Mouse (Mus musculus): ENCODE measurements around the gene Dbr1.
"Not testable (repeated sequence)": the region's sequence is repeated elsewhere in the genome, so short reads cannot be mapped to it uniquely, and the experiment has no call there.

Gene Dbr1

DNA sequence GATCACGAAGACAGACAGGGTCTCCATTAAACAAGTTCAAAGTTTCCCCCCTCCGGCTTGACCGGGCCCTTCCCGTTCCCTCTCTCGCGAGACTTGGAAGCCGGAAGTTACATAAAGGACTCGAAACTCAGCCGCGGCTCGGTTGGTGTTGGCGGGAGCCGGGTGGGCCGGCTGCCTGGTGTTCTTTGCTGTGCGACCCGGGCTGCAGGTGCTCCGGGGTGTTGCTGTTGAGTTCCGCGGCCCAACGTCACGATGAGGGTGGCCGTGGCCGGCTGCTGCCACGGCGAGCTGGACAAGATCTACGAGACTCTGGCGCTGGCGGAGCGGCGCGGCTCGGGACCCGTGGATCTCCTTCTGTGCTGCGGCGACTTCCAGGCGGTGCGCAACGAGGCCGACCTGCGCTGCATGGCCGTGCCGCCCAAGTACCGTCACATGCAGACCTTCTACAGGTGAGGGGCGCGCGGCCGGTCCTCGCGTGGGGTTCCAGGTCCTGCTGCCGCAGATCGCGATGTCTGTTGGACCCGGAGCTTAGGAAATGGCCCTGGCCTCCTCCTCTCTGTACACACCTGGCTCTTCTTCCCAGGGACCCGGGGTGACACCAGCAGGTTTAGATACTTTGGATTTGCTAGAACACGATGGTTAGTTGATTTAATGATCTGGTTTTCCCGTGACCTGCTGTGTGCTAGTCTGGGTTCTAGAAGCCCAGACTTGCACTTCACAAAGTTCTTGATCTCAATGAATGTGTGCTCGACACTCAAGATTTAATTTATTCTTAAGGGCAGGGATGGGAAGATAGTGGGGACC, at the start of gene Dbr1:
TSS of gene Dbr1 (plus strand) at position 123 of the 804 bp plus-strand sequence.
- in situ Hi-C loops (cut with MboI), result no loop called here

DNA sequence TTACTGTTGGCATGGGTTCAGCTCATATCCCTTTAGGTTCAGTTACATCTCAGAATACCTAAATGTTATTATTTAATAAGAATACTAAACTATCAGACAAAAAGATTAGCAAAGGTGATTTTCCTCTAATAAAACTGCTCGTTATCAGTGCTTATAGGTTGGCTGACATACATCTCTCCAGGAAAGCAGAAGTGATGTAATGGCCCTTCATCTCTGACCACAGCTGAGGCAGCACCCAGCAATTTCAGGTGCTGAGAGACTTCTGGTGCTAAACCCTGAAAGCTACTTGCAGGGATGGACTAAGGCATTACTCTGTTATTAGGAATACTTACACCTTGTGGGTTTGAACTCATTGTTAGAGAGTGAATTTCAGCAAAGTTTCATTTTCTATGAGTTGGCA, 43.7 kb upstream of the Dbr1 start:
- in situ Hi-C loops (cut with MboI), result no loop called here

DNA sequence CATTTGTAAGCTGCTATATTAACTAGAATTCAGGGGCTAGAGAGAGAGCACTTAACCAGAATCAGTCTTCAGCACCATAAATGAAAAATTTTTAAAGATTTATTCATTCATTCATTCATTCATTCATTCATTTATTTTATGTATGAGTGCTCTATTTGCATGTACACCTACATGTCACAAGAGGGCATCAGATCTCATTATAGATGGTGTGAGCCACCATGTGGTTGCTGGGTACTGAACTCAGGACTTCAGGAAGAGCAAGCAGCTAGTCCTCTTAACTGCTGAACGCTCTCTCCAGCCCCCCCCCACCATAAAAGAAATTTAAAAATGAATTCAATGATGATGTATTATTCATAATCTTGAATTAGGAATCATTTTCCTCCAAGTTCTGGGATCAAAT, 29.3 kb upstream of the Dbr1 start:
- in situ Hi-C loops (cut with MboI), result no loop called here

DNA sequence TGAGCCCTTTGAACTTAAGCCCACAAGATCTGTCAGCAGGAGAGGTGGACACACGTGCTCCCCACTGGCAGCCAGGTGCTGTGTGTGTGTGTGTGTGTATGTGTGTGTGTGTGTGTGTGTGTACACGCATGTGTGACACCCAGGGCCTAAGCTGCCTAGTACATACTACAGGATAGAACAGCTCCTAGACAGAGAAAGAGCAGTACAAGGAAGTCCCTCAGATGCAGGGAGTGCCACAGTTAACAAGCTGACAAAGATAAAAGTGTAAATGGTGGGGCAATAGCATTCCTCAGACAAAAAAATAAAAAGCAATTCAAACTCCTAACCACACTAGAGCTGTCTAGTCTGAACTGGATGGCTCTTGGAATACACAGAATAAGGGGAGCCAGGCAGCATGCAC, 23.5 kb upstream of the Dbr1 start:
- in situ Hi-C loops (cut with MboI), result no loop called here

DNA sequence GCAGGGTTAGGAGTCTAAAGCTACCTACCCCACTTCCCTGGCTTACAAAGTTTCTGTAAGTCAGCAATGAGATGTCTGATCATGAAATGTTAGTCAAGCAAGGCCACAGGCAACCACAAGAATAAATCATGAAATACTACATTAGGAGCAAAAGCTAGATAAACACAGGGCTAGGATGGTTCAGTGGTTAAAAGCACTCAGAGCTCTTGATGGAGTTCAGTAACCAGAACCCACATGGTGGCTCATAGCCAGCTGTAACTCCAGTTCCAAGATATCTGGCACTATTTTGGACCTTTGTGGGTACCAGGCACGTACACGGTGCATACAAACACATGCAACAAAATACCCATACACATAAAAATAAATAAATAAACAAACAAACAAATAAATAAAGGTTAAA, 22.6 kb upstream of the Dbr1 start:
- in situ Hi-C loops (cut with MboI), result no loop called here

DNA sequence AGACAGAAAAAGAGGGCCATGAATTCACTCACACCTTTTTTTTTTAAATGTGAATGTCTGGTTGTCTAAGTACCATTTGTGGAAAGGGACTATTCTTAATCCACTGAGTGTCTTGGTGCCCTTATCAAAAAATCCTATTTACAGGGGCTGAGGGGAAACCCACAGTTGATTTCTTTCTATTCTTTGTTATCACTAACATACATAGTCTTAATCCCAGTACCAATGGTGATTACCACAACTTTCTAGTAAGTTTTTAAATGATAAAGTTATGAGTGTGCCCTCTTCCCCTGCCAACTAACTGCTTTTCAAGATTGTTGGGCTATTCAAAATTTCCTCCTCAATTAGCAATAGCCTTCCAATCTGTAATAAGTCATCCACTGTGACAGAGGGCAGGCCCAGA, 21.5 kb upstream of the Dbr1 start:
- in situ Hi-C loops (cut with MboI), result no loop called here

DNA sequence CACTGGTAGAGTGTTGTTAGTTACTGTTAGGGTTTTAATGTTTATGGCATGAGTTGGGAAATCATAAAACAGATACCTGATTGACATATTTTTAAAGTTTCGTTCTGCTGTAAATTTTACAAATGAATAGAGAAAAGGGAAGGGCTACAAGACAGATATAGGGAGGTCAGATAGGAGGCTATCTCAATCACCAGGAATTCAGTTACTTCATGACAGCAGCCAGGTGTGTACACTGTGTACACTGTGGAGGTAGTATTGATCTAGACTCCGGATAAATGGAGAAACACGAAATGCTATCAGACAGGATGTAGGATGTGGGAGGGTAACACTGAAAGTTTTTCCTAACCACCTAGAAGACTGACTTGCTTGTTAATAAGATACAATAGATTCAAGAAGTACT, 20.3 kb upstream of the Dbr1 start:
- in situ Hi-C loops (cut with MboI), result no loop called here

DNA sequence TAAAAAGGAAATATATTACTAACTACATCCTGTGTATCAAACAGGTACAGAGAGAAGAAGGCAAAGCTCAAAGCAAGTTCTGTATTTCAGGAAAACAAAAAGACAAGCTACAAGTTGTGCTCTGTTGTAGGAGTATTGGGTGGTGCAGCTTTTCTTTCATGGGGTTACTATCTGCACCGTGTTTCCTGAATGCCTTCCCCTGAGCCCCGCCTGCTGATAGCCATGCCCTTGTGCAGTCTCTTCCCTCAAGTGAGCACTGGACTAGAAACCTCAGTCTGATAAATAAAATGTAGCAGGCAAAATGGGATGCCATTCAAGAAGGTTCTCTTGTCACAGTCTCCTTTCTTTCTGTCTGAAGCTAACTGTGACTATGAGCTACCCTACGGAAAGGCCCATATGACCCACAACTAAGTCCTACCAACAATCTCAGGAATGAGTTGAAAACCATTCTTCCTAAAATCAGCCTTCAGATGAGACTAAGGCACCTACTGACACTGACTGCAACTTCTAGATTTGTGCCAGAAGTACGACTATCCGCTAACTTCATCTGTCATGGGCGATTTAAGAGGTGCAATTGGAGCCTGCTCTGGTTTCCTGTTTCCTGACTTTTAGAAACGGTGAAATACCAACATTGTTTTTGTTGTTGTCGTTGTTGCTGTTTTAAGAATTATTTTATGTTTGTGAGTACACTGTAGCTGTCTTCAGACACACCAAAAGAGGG, 17.9 kb upstream of the Dbr1 start:
- in situ Hi-C loops (cut with MboI), result no loop called here

DNA sequence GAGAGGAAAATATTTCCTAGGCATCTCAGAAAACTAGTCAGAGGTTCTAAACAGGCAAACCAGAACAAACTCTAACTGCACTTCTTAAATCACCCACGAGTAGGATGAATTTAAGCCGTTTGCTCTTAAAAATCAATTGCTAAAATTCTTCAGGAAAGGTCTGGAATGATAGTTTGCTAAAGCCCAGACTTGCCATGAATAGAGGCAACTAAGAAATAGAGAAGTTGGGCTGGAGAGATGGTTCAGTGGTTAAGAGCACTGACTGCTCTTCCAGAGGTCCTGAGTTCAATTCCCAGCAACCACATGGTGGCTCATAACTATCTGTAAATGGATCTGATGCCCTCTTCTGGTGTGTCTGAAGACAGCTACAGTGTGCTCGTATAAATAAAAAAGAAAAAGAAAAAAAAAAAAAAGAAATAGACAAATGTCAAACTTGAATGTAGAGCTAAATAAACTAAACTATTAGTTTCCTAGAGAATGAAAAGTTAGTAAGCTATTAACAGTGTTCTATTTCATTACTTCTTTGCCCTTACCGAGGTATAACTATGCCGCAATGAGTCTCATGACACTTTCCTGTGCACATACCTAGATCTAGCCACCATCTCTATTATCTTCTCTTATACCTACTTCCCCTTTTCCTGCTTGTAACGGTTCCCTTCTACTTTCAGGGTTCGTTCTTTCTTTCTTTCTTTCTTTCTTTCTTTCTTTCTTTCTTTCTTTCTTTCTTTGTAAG, 16.6 kb upstream of the Dbr1 start:
- in situ Hi-C loops (cut with MboI), result no loop called here

DNA sequence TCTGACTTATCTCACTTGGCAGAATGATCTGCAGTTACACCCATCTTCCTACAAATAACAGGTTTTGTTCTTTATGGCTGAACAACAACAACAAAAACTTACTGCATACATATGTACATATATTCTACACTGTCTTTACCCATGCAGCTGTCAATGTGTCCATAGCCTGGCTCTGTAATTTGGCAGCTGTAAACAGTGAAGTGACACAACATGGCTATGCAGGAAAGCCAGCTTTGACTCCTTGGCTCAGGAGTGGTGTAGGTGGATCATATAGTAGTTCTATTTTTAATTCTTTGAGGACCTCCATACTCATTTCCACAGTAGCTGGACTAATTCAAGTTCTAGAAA, 16.1 kb upstream of the Dbr1 start:
- in situ Hi-C loops (cut with MboI), result no loop called here

DNA sequence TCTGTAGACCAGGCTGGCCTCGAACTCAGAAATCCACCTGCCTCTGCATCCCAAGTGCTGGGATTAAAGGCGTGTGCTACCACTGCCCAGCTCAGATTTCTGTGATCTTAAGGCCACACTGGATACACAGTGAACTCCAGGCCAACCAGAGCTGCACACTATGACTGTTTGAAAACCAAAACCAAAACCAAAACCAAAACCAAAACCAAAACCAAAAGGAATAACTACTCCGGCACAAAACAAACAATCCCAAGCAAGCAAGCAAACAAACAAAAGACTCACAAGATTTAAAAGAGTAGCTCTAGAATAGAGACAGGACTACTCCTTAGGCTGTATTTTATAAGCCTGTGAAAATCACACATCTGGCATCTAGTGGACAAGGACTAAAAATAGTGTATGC, 15.2 kb upstream of the Dbr1 start:
- in situ Hi-C loops (cut with MboI), result no loop called here

DNA sequence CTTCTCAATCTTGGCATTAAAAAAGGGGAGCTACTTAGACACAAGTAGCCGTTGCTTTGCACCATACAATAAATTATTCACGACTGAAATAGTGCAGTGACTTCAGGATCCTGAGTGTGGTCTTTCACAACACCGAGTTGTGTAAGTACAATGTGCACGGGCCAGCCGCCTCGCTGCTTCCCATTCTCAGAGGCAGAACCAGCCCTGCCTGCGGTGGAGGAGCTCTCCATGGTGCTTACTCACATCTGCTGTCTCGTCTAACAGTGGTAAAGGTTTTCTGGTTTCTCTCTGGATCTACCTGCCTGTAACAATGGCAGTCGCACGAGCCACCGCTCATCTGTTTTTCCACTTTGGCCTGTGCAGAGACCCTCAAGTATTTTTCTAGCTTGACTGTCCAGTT, 11.9 kb upstream of the Dbr1 start:
- in situ Hi-C loops (cut with MboI), result no loop called here

DNA sequence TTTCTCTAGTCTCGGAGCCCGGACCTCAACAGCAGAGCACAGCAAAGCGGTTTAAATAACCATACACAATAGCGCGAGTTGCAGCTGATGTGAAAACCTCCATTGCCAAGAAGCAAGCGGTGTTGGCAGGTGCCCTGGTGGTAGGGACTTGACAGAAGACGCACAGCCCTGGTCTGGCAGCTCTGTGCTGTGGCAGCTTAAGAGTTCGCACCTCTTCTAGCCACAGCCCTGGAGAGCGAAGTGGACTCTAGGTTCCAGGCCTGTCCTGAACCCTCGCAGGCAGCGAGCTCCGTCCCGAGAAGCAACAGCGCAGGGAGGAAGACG, 7.6 kb upstream of the Dbr1 start:
- in situ Hi-C loops (cut with MboI), result no loop called here

DNA sequence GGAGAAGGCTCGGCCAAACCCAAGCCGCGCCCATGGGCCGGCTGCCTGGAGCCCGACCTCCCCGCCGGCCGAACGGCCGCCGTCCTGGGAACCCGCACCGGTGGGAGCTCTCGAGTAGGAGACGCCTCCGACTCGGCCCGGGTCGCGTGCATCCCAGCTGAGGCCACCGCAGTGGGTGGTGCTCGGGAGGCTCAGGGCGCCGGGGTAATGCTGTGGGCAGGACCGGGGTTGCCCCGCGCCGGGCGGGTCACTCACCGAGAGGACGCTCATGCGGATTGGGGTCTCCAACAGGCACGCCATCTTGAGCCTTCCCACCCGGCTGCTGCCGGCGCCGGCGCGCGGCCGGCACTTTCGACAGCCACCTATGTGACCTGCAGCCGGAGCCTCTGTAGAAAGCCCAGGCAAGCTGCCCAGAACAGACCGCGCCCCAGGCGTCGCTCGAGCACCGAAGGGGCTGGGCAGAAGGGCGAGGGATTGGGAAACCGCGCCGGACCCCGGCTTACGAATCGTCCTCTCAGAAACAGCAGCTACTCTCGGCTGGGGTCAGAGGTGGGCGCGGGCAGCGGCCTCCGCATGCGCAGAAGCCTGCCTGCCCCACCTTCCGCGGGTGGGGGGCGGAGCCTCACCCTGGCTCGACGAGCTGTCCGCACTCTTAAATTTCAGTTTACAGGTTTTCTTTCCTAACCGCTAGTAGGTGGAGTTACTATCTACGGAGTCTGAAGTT, 7.1 kb upstream of the Dbr1 start, which contains the start of gene Armc8:
TSS of gene Armc8 (minus strand) at position 553 of the 724 bp plus-strand sequence.
- in situ Hi-C loops (cut with MboI), result no loop called here

DNA sequence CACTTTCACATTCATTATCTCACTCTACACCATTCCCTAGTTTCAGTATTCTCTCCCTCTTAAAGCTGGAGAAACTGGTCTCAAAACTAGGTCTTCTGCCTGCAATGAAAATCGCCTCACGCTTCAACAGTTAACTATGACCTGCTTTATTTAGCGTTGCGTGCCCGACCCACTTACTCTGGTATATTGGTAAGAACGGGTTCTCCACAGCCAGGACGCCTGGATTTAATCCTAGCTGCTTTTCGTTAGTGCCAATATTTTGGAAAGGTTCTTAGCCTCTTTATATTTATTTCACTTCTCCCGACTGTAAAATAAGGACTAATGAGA, 6.6 kb upstream of the Dbr1 start:
- in situ Hi-C loops (cut with MboI), result no loop called here

DNA sequence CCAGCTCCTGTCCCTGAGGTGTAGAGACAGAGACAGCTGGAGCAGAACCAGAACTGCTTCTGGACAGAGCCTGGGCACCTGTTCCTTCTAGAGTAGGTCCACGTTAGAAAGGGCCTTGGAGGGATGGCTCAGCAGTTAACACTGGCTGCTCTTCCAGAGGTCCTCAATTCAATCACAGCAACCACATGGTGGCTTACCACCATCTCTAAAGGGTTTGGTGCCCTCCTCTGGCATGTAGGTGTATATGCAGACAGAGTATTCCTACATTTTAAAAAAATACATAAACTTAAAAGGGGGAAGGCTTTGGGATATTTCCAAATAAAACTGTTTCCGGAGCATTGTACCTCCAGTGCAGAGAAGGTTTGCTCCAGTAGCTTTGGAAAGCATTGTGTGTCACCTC, 5.1 kb downstream of the Dbr1 start:
- in situ Hi-C loops (cut with MboI), result no loop called here

DNA sequence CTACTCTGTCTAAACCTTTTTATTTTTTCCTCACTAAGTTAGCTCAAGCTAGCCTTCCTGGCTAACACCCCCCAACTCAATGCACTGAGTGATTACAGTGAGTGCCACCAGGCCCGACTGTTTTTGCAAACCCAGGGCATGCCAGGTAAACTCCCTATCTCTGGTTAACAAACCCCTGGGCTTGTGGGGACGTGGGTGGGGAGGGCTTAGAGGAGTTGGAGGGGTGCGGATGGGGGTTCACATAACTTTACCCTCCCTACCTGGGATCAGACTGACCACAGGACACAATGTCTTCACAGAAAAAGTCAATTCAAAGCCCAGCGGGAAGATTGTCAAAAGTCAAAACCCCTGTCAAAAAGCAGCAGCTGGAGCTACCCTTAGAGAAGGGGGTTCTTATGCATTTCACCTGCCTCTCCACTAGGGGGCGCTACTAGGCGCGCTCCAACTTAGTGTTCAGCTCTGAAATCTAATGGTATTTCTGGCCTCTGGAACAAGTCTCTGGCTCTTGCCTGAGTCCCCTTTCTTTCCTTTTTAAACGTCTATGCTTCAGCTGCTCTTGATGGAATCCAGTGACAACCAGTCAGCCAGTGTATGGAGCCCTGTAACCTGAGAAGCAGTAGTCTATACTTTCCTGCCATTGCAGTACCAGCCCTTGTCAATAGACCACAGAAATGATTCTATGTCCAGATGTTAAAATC, 12.1 kb downstream of the Dbr1 start:
- in situ Hi-C loops (cut with MboI), result no loop called here

DNA sequence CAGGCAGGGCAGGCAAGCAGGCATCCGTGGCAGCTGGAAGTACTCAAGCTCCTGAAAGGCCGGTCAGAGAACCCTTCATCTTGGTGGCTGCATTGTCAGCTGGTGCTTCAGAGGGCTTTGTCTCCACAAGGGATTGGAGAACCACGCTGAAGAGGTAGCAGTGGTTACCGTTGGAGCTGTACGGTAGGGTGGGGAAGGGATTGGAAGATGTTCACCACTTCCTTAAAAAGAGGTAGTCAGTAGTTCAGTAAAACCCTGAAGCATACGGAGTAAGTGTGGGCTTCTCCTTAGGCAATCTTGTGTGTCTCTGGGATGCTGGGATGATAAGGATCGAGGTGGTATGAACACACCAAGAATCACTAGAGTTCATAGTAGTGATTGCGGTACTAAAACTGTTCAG, 15.5 kb downstream of the Dbr1 start:
- in situ Hi-C loops (cut with MboI), result no loop called here

DNA sequence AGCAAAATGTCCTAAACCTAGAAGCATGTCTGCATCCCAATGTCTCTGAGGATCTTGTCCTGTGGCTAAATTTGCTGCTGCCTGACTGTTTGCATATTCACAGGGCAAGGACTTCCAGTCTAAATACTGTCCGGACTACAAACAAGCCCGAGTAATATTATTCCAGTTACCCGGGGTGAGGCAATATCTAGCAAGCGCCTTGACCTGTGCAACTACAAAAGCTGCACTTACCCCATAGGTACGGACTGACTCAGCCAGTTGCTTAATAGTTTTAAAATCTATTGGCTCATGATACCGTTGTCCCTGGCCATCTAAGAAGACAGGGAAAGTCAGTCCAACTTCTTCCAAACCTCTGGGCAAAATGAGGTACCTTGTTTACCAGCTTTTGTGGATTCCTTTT, 23.5 kb downstream of the Dbr1 start:
- in situ Hi-C loops (cut with MboI), result not testable (repeated sequence)

DNA sequence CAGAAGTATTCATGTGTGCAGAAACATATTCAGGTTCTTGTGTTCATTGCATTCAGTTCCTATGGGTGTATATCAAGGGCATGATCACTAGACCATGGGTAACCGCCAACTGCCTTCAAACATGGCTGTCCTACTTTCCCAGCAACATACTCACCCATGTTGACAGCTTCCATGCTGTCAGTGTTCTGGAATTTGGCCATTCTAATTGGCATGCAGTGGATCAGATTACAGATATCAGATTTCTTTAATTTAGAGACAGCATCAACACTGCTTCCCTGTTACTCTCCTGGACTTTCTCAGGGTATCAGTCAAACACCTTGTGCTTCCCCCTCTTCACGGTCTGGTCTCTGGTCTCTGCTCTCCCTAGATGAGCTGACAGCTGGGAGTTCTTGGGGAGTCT, 28.0 kb downstream of the Dbr1 start:
- in situ Hi-C loops (cut with MboI), result no loop called here

DNA sequence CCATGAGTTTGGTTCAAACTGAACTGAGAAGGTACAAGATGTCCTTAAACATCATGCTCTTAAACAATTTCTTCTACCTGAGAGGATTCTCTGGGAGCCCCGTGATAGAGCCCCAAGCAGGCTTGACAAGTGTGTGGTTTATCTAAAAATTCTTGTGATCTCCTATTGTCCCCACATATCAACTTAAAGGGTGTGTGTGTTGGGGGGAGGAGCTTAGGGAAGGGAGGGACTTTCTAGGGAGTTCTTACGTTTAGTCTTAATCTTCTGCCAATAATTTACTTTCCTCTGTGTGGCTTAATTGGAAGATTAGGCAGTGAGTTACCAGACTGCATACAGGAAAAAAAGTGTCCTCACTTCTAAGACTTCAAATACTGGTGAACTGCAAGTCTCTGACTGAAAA, 36.6 kb downstream of the Dbr1 start, which contains the start of gene A4gnt:
TSS of gene A4gnt (plus strand) at position 301 of the 400 bp plus-strand sequence.
- in situ Hi-C loops (cut with MboI), result no loop called here

DNA sequence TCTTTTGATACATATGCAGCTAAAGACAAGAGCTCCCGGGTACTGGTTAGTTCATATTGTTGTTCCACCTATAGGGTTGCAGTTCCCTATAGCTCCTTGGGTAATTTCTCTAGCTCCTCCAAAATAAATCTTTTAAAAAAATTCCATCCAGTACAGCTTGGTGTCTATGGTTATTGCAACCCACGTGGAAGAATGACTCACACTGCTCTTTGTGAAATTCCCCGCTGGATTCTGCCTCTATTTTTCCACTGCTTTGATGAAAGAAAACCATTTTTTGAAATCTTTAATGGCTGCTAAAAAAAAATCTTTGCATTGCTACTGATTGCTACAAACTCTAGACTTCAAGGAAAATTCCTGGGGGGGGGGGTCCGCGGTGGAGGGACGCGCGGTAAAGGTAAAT, 44.1 kb downstream of the Dbr1 start:
- in situ Hi-C loops (cut with MboI), result no loop called here
